Comparison of ENCODE assay signal across 9 mouse cellular contexts in genomic region chr1:131566056-131566455, GRCm38 (mm10). TPM values are rescaled to one million over a fixed set of nuclear protein-coding genes. Genes with fewer than 3 reads are reported as not detected.
DNase-seq lines count a peak whose midpoint lies in the region; ATAC-seq and TF ChIP-seq lines count a peak whose summit lies in the region.
"Not testable (repeated sequence)": the region's sequence is repeated elsewhere in the genome, so short reads cannot be mapped to it uniquely, and the experiment has no call there.
"Had no signal": no experiment of that assay in that cellular context is flagged by ENCODE, and none has a peak within 500 bp of the region (broad histone marks: within the 10 kb centered on the region; RNA-seq: fewer than 3 reads in every experiment).

No protein-coding gene starts in this region.

- H3K9me3 ChIP-seq in intestine, postnatal 0 days (ENCODE audit: control insufficient read depth); liver, embryonic 16.5 days (replicated peaks; ENCODE audit: control insufficient read depth, low read length); midbrain, embryonic 13.5 days; stomach, postnatal 0 days (ENCODE audit: control insufficient read depth, low read length): not testable (repeated sequence)

- H3K27ac ChIP-seq in cortical plate, adult 2 months (ENCODE audit: insufficient read depth, low read length); intestine, postnatal 0 days (ENCODE audit: low read depth, low read length); liver, embryonic 16.5 days (ENCODE audit: low read length); midbrain, embryonic 13.5 days; stomach, postnatal 0 days (replicated peaks): not testable (repeated sequence)

- not testable (repeated sequence) for H3K9ac ChIP-seq in intestine, postnatal 0 days (ENCODE audit: low read depth, low read length); liver, embryonic 16.5 days (ENCODE audit: low read depth, low read length); midbrain, embryonic 13.5 days (replicated peaks); stomach, postnatal 0 days (ENCODE audit: low read length)

- not testable (repeated sequence) for H3K4me2 ChIP-seq in intestine, postnatal 0 days (replicated peaks; ENCODE audit: low read depth); midbrain, embryonic 13.5 days (replicated peaks); stomach, postnatal 0 days (replicated peaks; ENCODE audit: low read depth)
- peak overlapping the region; percentile 30; the same call in 1 of the 2 replicates for H3K4me2 ChIP-seq in liver, embryonic 16.5 days (ENCODE audit: low read depth, low read length)

- H3K36me3 ChIP-seq in intestine, postnatal 0 days (ENCODE audit: control insufficient read depth, insufficient read depth); liver, embryonic 16.5 days (ENCODE audit: control insufficient read depth, insufficient read depth); midbrain, embryonic 13.5 days; stomach, postnatal 0 days (ENCODE audit: control insufficient read depth, insufficient read depth, low read length): not testable (repeated sequence)

- H3K27me3 ChIP-seq in intestine, postnatal 0 days (replicated peaks; ENCODE audit: control insufficient read depth, insufficient read depth, low read length); liver, embryonic 16.5 days (ENCODE audit: control insufficient read depth, insufficient read depth, low read depth, low read length); midbrain, embryonic 13.5 days; stomach, postnatal 0 days (ENCODE audit: control insufficient read depth, insufficient read depth, low read length): not testable (repeated sequence)

- 0 out of 2 replicates have a peak, but pooled peaks have one; percentile 1 for TF ChIP-seq CTCF in cortical plate, adult 2 months (IDR thresholded peaks at IDR 0.05; ENCODE audit: extremely low read depth, insufficient read depth, low read length)
- peak; percentile 44 for TF ChIP-seq CTCF in intestine, postnatal 0 days (IDR thresholded peaks at IDR 0.05; ENCODE audit: low read depth)
- peak; percentile 55 for TF ChIP-seq CTCF in stomach, postnatal 0 days (IDR thresholded peaks at IDR 0.05; ENCODE audit: low read depth)

- 48% methylated on average over 11 of the region's 11 CpGs for WGBS in intestine, postnatal 0 days
- WGBS in liver, embryonic 16.5 days (ENCODE audit: insufficient replicate concordance): 16% methylated on average over 11 of the region's 11 CpGs
- WGBS in midbrain, embryonic 13.5 days: 28% methylated on average over 11 of the region's 11 CpGs
- WGBS in stomach, postnatal 0 days: 41% methylated on average over 11 of the region's 11 CpGs

- not testable (repeated sequence) for H3K4me1 ChIP-seq in cortical plate, adult 2 months (ENCODE audit: control insufficient read depth, insufficient read depth, low read length); intestine, postnatal 0 days (replicated peaks; ENCODE audit: control insufficient read depth, insufficient read depth, low read length); liver, embryonic 16.5 days (ENCODE audit: control insufficient read depth, low read depth, low read length); midbrain, embryonic 13.5 days (replicated peaks); stomach, postnatal 0 days (replicated peaks; ENCODE audit: control insufficient read depth, insufficient read depth)

- peak; percentile 44 for DNase-seq in CD4-positive helper T cell, adult 2 months (ENCODE audit: low read depth, low spot score)
- DNase-seq in ZHBTc4 (ENCODE audit: low read depth, low spot score): peak; percentile 84
- DNase-seq in heart, adult 11 months: peak; percentile 90
- not testable (repeated sequence) for DNase-seq in stomach, postnatal 0 days (ENCODE audit: low spot score)

- not testable (repeated sequence) for H3K4me3 ChIP-seq in cortical plate, adult 2 months (ENCODE audit: insufficient read depth, low read length); intestine, postnatal 0 days (ENCODE audit: low read depth, low read length); liver, embryonic 16.5 days (ENCODE audit: low read depth, low read length); midbrain, embryonic 13.5 days (replicated peaks); stomach, postnatal 0 days (ENCODE audit: low read depth, low read length)

- ATAC-seq in intestine, postnatal 0 days; liver, embryonic 16.5 days (ENCODE audit: low read depth); stomach, postnatal 0 days (ENCODE audit: low FRiP score, low TSS enrichment): not testable (repeated sequence)
- ATAC-seq in midbrain, embryonic 13.5 days: peak; percentile 63; the same call in 1 of the 2 replicates

- not testable (repeated sequence) for TF ChIP-seq POLR2A in cortical plate, adult 2 months (IDR thresholded peaks at IDR 0.05; ENCODE audit: extremely low read depth, insufficient read depth, low read length)

- not testable (repeated sequence) for TF ChIP-seq EP300 in stomach, postnatal 0 days (optimal IDR thresholded peaks at IDR 0.05)

RNA-seq across cellular contexts. Expression of gene Avpr1b, which starts 33.0 kb away (rescaled TPM):
- 0.04 TPM in 1 of 2 replicates, not detected in the other for polyA plus RNA-seq in cortical plate, adult 2 months (2012; rRNA removed)
- polyA plus RNA-seq in intestine, postnatal 0 days (2015; fragmentation: Nextera tagmentation; extraction: Ambion mirVana): 0.05 TPM in 1 of 2 replicates, not detected in the other
- polyA plus RNA-seq in liver, embryonic 16.5 days (2015; fragmentation: Nextera tagmentation; extraction: Ambion mirVana): not detected in 2 replicates
- polyA plus RNA-seq in midbrain, embryonic 13.5 days (2015; fragmentation: Nextera tagmentation; extraction: Ambion mirVana): not detected in 2 replicates
- polyA plus RNA-seq in stomach, postnatal 0 days (2015; fragmentation: Nextera tagmentation; extraction: Ambion mirVana): 0.02 and 0.04 TPM in 2 replicates
- polyA plus RNA-seq: stomach, embryonic 14.5 days had no signal

RNA-seq across cellular contexts. Expression of gene Fam72a, which starts 38.4 kb away (rescaled TPM):
- 1.0 and 1.2 TPM in 2 replicates for polyA plus RNA-seq in cortical plate, adult 2 months (2012; rRNA removed)
- polyA plus RNA-seq in intestine, postnatal 0 days (2015; fragmentation: Nextera tagmentation; extraction: Ambion mirVana): 0.86 and 1.1 TPM in 2 replicates
- 0.97 and 1.3 TPM in 2 replicates for polyA plus RNA-seq in liver, embryonic 16.5 days (2015; fragmentation: Nextera tagmentation; extraction: Ambion mirVana)
- 1.8 and 2.1 TPM in 2 replicates for polyA plus RNA-seq in midbrain, embryonic 13.5 days (2015; fragmentation: Nextera tagmentation; extraction: Ambion mirVana)
- 1.3 and 1.5 TPM in 2 replicates for polyA plus RNA-seq in stomach, postnatal 0 days (2015; fragmentation: Nextera tagmentation; extraction: Ambion mirVana)

RNA-seq across cellular contexts. Expression of gene Srgap2, which starts 38.9 kb away (rescaled TPM):
- polyA plus RNA-seq in cortical plate, adult 2 months (2012; rRNA removed): 41.2 and 42.8 TPM in 2 replicates
- 3.1 and 5.4 TPM in 2 replicates for polyA plus RNA-seq in intestine, postnatal 0 days (2015; fragmentation: Nextera tagmentation; extraction: Ambion mirVana)
- polyA plus RNA-seq in liver, embryonic 16.5 days (2015; fragmentation: Nextera tagmentation; extraction: Ambion mirVana): 3.7 and 5.3 TPM in 2 replicates
- polyA plus RNA-seq in midbrain, embryonic 13.5 days (2015; fragmentation: Nextera tagmentation; extraction: Ambion mirVana): 16.6 and 18.8 TPM in 2 replicates
- polyA plus RNA-seq in stomach, postnatal 0 days (2015; fragmentation: Nextera tagmentation; extraction: Ambion mirVana): 7.7 and 9.1 TPM in 2 replicates

Comparison
In these comparisons a context has a peak if more than half of its experiments do, and no peak if none do; other contexts are left out.
1. CTCF ChIP-seq: peak in every context shown above with its lines; median percentile 55 in stomach, postnatal 0 days; 44 in intestine, postnatal 0 days; 1 in cortical plate, adult 2 months.